Mouse (Mus musculus) cerebellum, adult 2 months (tissue): ENCODE data around the gene Polm. TPM values are rescaled to one million over a fixed set of nuclear protein-coding genes. Genes with fewer than 3 reads are reported as not detected.

Experiments
- DNase-seq, 2 experiments: peaks; one replicate each; pipeline ENCODE4 v3.0.0; 2021
- H3K27ac ChIP-seq: fragments of 200-500 bp; 2 replicates; pipeline ENCODE4 v1.5.1; 2012; ENCODE audit warnings: low read length, control low read depth, inconsistent platforms; ENCODE audit not compliant: insufficient read depth
- H3K27me3 ChIP-seq: fragments of 200-500 bp; 2 replicates; pipeline ENCODE4 v1.6.1; 2012; ENCODE audit warnings: inconsistent platforms, mild to moderate bottlenecking, low read length, moderate library complexity; ENCODE audit not compliant: control insufficient read depth, insufficient read depth
- H3K4me1 ChIP-seq: fragments of 200-500 bp; 2 replicates; pipeline ENCODE4 v1.6.1; 2011; ENCODE audit warnings: low read length; ENCODE audit not compliant: control insufficient read depth, insufficient read depth
- H3K4me3 ChIP-seq: fragments of 200-500 bp; replicated peaks from 2 replicates; pipeline ENCODE3; 2011; ENCODE audit warnings: mild to moderate bottlenecking, low read depth, low read length, control low read depth; ENCODE audit not compliant: insufficient read depth
- CTCF ChIP-seq: fragments of 200-500 bp; IDR thresholded peaks from 2 replicates; pipeline ENCODE4 v1.5.1; 2011; ENCODE audit warnings: low read depth, mild to moderate bottlenecking, control low read depth, low read length, moderate library complexity, borderline replicate concordance; ENCODE audit not compliant: insufficient read depth
- POLR2A ChIP-seq: fragments of 200-500 bp; IDR thresholded peaks from 2 replicates; pipeline ENCODE4 v1.6.1; 2011; ENCODE audit warnings: low read length, control low read depth, borderline replicate concordance; ENCODE audit not compliant: insufficient read depth
- WGBS: fragments of 180-500 bp; shearing (Covaris S2); methylation state at CpG from one replicate; pipeline ENCODE4 v1.1.7; 2018; 5-methylcytosine and 5-hydroxymethylcytosine counted together
- polyA plus RNA-seq: library from polyadenylated mRNA; depleted of rRNA; stranded (reverse); fragments of >200 nt; gene quantifications from 2 replicates; pipeline ENCODE4 v1.2.3, GENCODE M21; 2012; rRNA removed

Gene Polm
- polyA plus RNA-seq, 1 experiment: 15.0 TPM

DNA sequence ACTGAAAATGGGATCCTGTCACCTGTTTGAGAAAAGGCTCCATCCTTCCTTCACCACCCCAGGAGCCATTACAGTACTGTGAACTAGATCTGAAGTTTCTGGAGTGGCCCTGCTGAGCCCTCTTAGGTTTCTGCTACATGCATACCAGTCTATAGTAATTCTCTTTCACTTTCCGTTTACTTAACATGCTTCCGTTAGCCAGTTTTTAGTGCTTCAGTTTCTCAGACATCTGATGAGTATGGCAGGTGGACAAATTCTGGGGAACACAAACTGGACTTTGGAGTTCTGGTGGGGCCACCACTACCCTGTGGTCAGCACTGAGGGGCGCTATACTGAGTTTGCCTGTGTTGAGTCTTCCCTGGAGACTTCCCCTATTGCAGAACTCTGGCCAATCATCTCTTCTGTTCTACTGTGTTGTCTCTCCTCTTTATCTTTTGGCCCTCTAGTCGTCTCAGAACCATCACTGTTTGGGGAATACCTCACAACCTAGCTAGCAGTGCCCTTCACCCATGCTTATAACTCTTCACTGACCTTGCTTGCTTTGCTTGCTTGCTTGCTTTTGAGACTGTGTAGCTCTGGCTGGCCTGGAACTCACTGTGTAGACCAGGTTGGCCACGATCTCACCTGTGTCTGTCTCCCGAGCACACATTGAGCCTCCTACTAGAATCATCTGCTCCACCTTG is 48.6 kb downstream of the Polm start:
- H3K4me3 ChIP-seq: peak overlapping the region; percentile 87
- TF ChIP-seq CTCF (no peak), POLR2A (no peak)
- no peak for DNase-seq
- WGBS: 65% methylated on average over 6 of the region's 6 CpGs
- peaks cover 8% of the 10 kb centered on the region for H3K4me1 ChIP-seq
- H3K27me3 ChIP-seq: no peaks in the 10 kb centered on the region
- no peak overlapping the region for H3K27ac ChIP-seq

DNA sequence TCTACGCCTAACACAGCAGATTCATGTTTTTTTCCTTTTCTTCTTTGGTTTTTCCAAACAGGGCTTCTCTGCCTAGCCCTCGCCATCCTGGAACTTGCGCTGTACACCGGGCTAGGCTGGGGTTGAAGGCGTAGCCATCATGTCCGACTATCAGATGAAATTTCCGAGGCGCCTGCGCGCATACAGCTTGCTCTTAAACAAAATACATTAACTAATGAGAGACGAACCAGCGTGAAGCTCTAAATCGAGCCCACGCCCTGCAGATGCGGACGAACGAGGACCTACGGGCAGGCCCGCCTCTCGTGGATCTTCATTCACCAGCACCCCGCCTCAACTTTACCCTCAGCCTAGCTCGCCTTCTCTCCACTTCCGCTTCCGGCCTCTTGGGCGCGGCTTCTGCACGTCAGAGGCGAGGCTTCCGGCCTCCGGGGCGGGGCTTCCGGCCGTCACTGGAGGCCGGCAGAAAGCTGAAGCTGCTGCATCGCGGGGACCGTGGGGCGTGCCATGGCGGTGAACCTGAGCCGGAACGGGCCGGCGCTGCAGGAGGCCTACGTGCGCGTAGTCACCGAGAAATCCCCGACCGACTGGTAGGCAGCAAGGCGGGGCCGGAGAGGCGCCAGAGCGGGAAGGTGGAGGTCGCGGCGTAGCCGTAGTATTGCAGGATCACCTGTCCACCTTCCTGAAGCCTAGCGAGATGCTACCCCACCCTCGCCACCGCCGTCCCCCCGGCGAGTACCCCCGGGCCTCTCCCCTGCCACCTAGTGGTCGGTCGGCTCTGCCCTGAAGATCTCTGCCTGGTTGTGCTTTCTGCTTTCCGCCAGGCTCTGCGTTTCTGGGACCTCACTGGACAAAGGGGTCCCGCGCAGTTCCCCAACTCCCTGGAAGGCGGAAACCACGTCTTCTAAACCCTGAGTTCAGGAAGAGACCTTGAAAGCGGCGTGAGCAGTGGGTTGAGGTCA is 49.5 kb downstream of the Polm start, which contains the start of gene Dbnl:
TSS of gene Dbnl (plus strand) at position 433 of the 959 bp plus-strand sequence.
- DNase-seq: peak; percentile 94 to 95
- no peaks in the 10 kb centered on the region for H3K27me3 ChIP-seq
- peaks cover 8% of the 10 kb centered on the region for H3K4me1 ChIP-seq
- under 1% methylated on average over 74 of the region's 74 CpGs for WGBS
- TF ChIP-seq POLR2A: peak; percentile 97
- peak; percentile 55; the same call in 1 of the 2 replicates for TF ChIP-seq CTCF
- H3K4me3 ChIP-seq: peak within 1 kb of the TSS; percentile 87
- H3K27ac ChIP-seq: peak within 1 kb of the TSS; percentile 72

DNA sequence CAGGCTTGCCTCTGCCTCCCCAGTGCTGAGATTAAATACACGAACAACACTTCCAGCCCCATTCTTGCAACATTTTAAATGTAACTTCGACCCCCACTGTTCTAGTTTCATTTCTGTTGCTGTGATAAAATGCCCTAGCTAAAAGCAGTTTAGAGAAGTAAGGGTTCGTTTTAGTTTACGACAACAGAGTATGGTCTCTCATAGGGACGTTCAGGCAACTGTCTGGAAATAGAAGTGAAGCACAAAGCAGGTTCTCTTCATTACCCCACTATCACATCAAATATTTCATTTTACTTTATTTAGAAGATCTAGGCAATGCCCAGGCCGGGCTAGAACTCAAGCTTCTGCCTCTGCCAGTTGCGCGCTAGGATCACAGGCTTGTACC is 50.2 kb downstream of the Polm start:
- H3K4me3 ChIP-seq: peak overlapping the region; percentile 87
- WGBS: 37% methylated on average over 8 of the region's 8 CpGs
- peak overlapping the region; percentile 46; the same call in 1 of the 2 replicates for H3K27ac ChIP-seq
- no peaks in the 10 kb centered on the region for H3K27me3 ChIP-seq
- no peak for TF ChIP-seq CTCF
- no peak for TF ChIP-seq POLR2A
- peaks cover 8% of the 10 kb centered on the region for H3K4me1 ChIP-seq
- DNase-seq: no peak

- Histone ChIP-seq H3K4me1 (peaks cover 16% of the 10 kb centered on the region), H3K27ac (no peak overlapping the region), H3K27me3 (no peaks in the 10 kb centered on the region), H3K4me3 (no peak overlapping the region)
- TF ChIP-seq CTCF (no peak), POLR2A (no peak)
- no peak for DNase-seq
Measured at GRCm38 (mm10) chr11:5785732-5786131, 52.1 kb downstream of the Polm start.

- WGBS: 71% methylated on average over 8 of the region's 8 CpGs
- no peak for TF ChIP-seq CTCF
- TF ChIP-seq POLR2A: no peak
Measured at GRCm38 (mm10) chr11:5782199-5782944, 55.4 kb downstream of the Polm start.

GRCm38 (mm10) chr11:5780035-5780499 is 57.7 kb downstream of the Polm start:
- H3K27ac ChIP-seq: peak overlapping the region; percentile 95
- peak; percentile 76 to 83 for DNase-seq
- peaks cover 22% of the 10 kb centered on the region for H3K4me1 ChIP-seq
- H3K4me3 ChIP-seq: no peak overlapping the region
- H3K27me3 ChIP-seq: no peaks in the 10 kb centered on the region
- TF ChIP-seq CTCF (no peak), POLR2A (peak; percentile 44; the same call in 1 of the 2 replicates)
- WGBS: 9% methylated on average over 6 of the region's 6 CpGs

More at GRCm38 (mm10) chr11:5782199-5782944, 55.4 kb downstream of the Polm start:
- DNase-seq: no peak
- H3K4me1 ChIP-seq: peaks cover 22% of the 10 kb centered on the region
- H3K27ac ChIP-seq: no peak overlapping the region
- H3K4me3 ChIP-seq: no peak overlapping the region
- no peaks in the 10 kb centered on the region for H3K27me3 ChIP-seq

DNA sequence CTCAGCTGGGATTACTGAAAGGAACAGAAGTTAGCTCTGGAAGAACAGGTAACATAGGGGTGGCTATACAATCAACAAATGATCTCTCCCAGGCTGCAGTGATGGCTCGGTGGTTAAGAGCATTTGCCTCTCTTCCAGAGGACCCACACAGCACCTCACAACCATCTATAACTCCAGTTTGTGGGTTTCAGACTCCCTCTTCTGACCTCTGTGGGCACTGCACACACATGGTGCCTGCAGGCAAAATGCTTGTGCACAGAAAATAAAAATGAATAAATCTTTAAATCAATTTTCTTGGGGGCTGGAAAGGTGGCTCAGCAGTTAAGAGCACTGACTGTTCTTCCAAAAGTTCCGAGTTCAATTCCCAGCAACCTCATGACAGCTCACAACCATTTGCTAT is 59.3 kb downstream of the Polm start:
- DNase-seq: no peak
- Histone ChIP-seq H3K4me3 (no peak overlapping the region), H3K27me3 (no peaks in the 10 kb centered on the region), H3K4me1 (peaks cover 22% of the 10 kb centered on the region), H3K27ac (no peak overlapping the region)
- peak; percentile 39; the same call in 1 of the 2 replicates for TF ChIP-seq CTCF
- TF ChIP-seq POLR2A: no peak
- 79% methylated on average over 2 of the region's 2 CpGs for WGBS

Other genes starting within 250 kb of the Polm start
- gene Mrps24, start 122.3 kb downstream of the Polm start, polyA plus RNA-seq: 122 and 124 TPM in 2 replicates
- gene Urgcp, start 75.6 kb downstream of the Polm start, polyA plus RNA-seq: 36.4 and 37.9 TPM in 2 replicates
- gene Dbnl, start 49.5 kb downstream of the Polm start, polyA plus RNA-seq: 80.9 and 83.7 TPM in 2 replicates
- gene Pgam2, start 34.3 kb downstream of the Polm start, polyA plus RNA-seq: 0.63 and 1.1 TPM in 2 replicates
- 10.3 and 13.2 TPM in 2 replicates for gene Aebp1, start 23.9 kb upstream of the Polm start, polyA plus RNA-seq
- 47.4 and 55.0 TPM in 2 replicates for gene Pold2, start 40.3 kb upstream of the Polm start, polyA plus RNA-seq
- not detected in 2 replicates for gene Myl7, start 60.8 kb upstream of the Polm start, polyA plus RNA-seq
- 0.74 and 1.1 TPM in 2 replicates for gene Gck, start 112.1 kb upstream of the Polm start, polyA plus RNA-seq
- gene Ykt6, start 117.7 kb upstream of the Polm start, polyA plus RNA-seq: 54.2 and 54.9 TPM in 2 replicates
- gene Camk2b, start 228.3 kb upstream of the Polm start, polyA plus RNA-seq: 479 and 518 TPM in 2 replicates